Mouse (Mus musculus): ENCODE results near the gene Hspa4l.

DNA sequence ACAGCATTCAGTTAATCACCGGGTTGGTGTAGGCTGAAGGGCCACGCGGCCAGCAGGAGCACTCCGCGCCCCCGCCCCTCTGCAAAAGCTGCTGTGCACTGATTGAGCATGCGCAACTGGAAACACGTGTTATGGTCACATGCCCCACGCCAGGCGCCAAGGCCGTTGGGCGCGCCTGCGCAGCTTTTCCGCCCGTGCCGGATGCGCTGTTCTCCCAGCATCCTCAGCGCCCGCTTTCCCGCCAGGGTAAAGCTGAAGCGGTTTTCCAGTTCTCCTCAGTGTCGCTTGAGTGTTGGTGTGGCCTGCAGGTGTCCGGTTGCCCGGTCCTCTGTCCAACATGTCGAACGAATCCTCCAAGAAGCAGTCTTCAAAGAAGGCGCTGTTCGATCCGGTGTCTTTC lies 35.6 kb upstream of the Hspa4l start, which contains the start of gene Slc25a31:
- TF ChIP-seq CTCF (IDR thresholded peaks at IDR 0.05; ENCODE audit: borderline replicate concordance, extremely low read depth, insufficient read depth, insufficient read length) (no peak), POLR2A (IDR thresholded peaks at IDR 0.05; ENCODE audit: borderline replicate concordance, extremely low read depth, insufficient read depth, insufficient read length, poor library complexity, severe bottlenecking) (no peak)

All from brain, embryonic 14.5 days (tissue).